Mouse (Mus musculus) megakaryocyte, embryonic 14.5 days (primary cell): Measurements from ENCODE around the gene Trim33.

Experiments used
- FLI1 ChIP-seq: IDR thresholded peaks from 2 replicates; pipeline ENCODE4 v1.6.1; 2012; ENCODE audit warnings: low read length, inconsistent platforms, mixed read lengths
- GATA1 ChIP-seq: IDR thresholded peaks from 3 replicates; pipeline ENCODE4 v1.6.1; 2012; ENCODE audit warnings: mixed read lengths, low read length, inconsistent platforms, borderline replicate concordance

DNA sequence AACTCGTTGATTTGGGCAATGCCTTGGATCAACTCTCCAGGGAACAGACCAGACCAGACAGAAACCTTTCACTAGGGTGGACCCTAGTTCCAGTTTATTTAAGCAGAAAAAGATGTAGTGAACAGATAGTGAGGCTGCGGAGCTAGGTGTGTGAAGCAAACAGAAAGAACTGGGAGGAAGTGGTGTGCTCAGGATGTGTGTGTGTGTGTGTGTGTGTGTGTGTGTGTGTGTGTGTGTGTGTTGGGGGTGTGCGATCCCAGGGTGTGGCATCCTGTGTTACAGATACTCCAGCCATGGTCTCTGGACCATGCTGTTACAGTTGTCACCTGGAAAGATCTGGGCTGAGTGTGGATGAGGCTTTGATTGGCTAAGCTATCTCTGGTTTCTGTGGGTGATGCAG lies 118.4 kb downstream of the Trim33 start:
- TF ChIP-seq GATA1 (no peak), FLI1 (no peak)
